Mouse (Mus musculus) 416B (cell line): ENCODE results near the gene Sema6c.

Source experiments
- DNase-seq: peaks from one replicate; pipeline ENCODE4 v3.0.0; 2011; ENCODE audit warnings: low read depth

The Sema6c gene

GRCm38 (mm10) chr3:95142617-95143011 is 17.6 kb upstream of the Sema6c start:
- DNase-seq = peak; percentile 84

GRCm38 (mm10) chr3:95147924-95148323 is 12.3 kb upstream of the Sema6c start:
- no peak for DNase-seq

- peak; percentile 83 for DNase-seq
These were observed 6.4 kb upstream of the Sema6c start for GRCm38 (mm10) chr3:95153874-95154273.

GRCm38 (mm10) chr3:95159511-95159986 is 708 bp upstream of the Sema6c start:
- peak; percentile 16 for DNase-seq

GRCm38 (mm10) chr3:95161041-95161551 is 839 bp downstream of the Sema6c start:
- no peak for DNase-seq

GRCm38 (mm10) chr3:95161618-95162344 is 1.5 kb downstream of the Sema6c start:
- DNase-seq = no peak

- no peak for DNase-seq
These were observed 2.0 kb downstream of the Sema6c start for GRCm38 (mm10) chr3:95162345-95162628.

GRCm38 (mm10) chr3:95163419-95164255 is 3.4 kb downstream of the Sema6c start:
- no peak for DNase-seq

GRCm38 (mm10) chr3:95164256-95164550 is 3.9 kb downstream of the Sema6c start:
- no peak for DNase-seq

- no peak for DNase-seq
These were observed 4.6 kb downstream of the Sema6c start for GRCm38 (mm10) chr3:95164840-95165239.

- DNase-seq = no peak
These were observed 9.7 kb downstream of the Sema6c start for GRCm38 (mm10) chr3:95169996-95170395.

- DNase-seq = no peak
These were observed 10.8 kb downstream of the Sema6c start for GRCm38 (mm10) chr3:95171105-95171504.

- DNase-seq = no peak
These were observed 12.4 kb downstream of the Sema6c start for GRCm38 (mm10) chr3:95172526-95173255.

- DNase-seq = no peak
These were observed 13.1 kb downstream of the Sema6c start for GRCm38 (mm10) chr3:95173256-95173949.

- peak; percentile 73 for DNase-seq
These were observed 13.8 kb downstream of the Sema6c start for GRCm38 (mm10) chr3:95174011-95174592.

- DNase-seq = no peak
These were observed 16.2 kb downstream of the Sema6c start for GRCm38 (mm10) chr3:95176500-95176899.

GRCm38 (mm10) chr3:95177583-95177982 is 17.3 kb downstream of the Sema6c start:
- peak; percentile 26 for DNase-seq

GRCm38 (mm10) chr3:95178948-95179347 is 18.7 kb downstream of the Sema6c start:
- no peak for DNase-seq

- peak; percentile 26 for DNase-seq
These were observed 19.6 kb downstream of the Sema6c start for GRCm38 (mm10) chr3:95179890-95180289.

- no peak for DNase-seq
These were observed 21.6 kb downstream of the Sema6c start for GRCm38 (mm10) chr3:95181841-95182240.

- DNase-seq = peak; percentile 50
These were observed 24.7 kb downstream of the Sema6c start for GRCm38 (mm10) chr3:95184796-95185577.
